Mouse (Mus musculus): Measurements from ENCODE around the gene Gm9918. TPM values are rescaled to one million over a fixed set of nuclear protein-coding genes. Genes with fewer than 3 reads are reported as not detected.

Gene Gm9918
- polyA plus RNA-seq, 1 experiment from 2014 or later = not detected

- Histone ChIP-seq H3K4me2 (ENCODE audit: low read depth, low read length) (peak overlapping the region; percentile 88; the same call in 1 of the 2 replicates), H3K36me3 (ENCODE audit: control insufficient read depth, insufficient read depth, low read length) (peaks cover 10% of the 10 kb centered on the region; the same call in 1 of the 2 replicates), H3K27ac (ENCODE audit: low read depth, low read length) (no peak overlapping the region), H3K9ac (replicated peaks; ENCODE audit: low read depth, low read length) (no peak overlapping the region), H3K4me3 (ENCODE audit: low read depth, low read length) (peak overlapping the region; percentile 73; the same call in 1 of the 2 replicates), H3K4me1 (ENCODE audit: control insufficient read depth, insufficient read depth, low read length) (peaks cover 9% of the 10 kb centered on the region), H3K27me3 (ENCODE audit: control insufficient read depth, insufficient read depth, low read length) (no peaks in the 10 kb centered on the region), H3K9me3 (ENCODE audit: control insufficient read depth, low read length) (no peaks in the 10 kb centered on the region)
- no peak for ATAC-seq (ENCODE audit: low read depth)
- 96% methylated on average over 19 of the region's 19 CpGs for WGBS
These were observed 10.3 kb downstream of the Gm9918 start for GRCm38 (mm10) chr15:102280623-102281022.

GRCm38 (mm10) chr15:102282463-102283292, 12.3 kb downstream of the Gm9918 start:
- Histone ChIP-seq H3K27me3 (ENCODE audit: control insufficient read depth, insufficient read depth, low read length) (no peaks in the 10 kb centered on the region), H3K9me3 (ENCODE audit: control insufficient read depth, low read length) (no peaks in the 10 kb centered on the region), H3K9ac (replicated peaks; ENCODE audit: low read depth, low read length) (no peak overlapping the region), H3K36me3 (ENCODE audit: control insufficient read depth, insufficient read depth, low read length) (peaks cover 10% of the 10 kb centered on the region; the same call in 1 of the 2 replicates), H3K4me3 (ENCODE audit: low read depth, low read length) (no peak overlapping the region), H3K27ac (ENCODE audit: low read depth, low read length) (no peak overlapping the region), H3K4me1 (ENCODE audit: control insufficient read depth, insufficient read depth, low read length) (peaks cover 9% of the 10 kb centered on the region), H3K4me2 (ENCODE audit: low read depth, low read length) (no peak overlapping the region)
- no peak for ATAC-seq (ENCODE audit: low read depth)
- 92% methylated on average over 8 of the region's 8 CpGs for WGBS

- Histone ChIP-seq H3K36me3 (ENCODE audit: control insufficient read depth, insufficient read depth, low read length) (peaks cover 10% of the 10 kb centered on the region; the same call in 1 of the 2 replicates), H3K4me2 (ENCODE audit: low read depth, low read length) (no peak overlapping the region), H3K27me3 (ENCODE audit: control insufficient read depth, insufficient read depth, low read length) (no peaks in the 10 kb centered on the region), H3K9ac (replicated peaks; ENCODE audit: low read depth, low read length) (no peak overlapping the region), H3K4me3 (ENCODE audit: low read depth, low read length) (no peak overlapping the region), H3K9me3 (ENCODE audit: control insufficient read depth, low read length) (no peaks in the 10 kb centered on the region), H3K27ac (ENCODE audit: low read depth, low read length) (no peak overlapping the region), H3K4me1 (ENCODE audit: control insufficient read depth, insufficient read depth, low read length) (peaks cover 9% of the 10 kb centered on the region)
- WGBS = 71% methylated on average over 3 of the region's 3 CpGs
- no peak for ATAC-seq (ENCODE audit: low read depth)
These were observed 13.3 kb downstream of the Gm9918 start for GRCm38 (mm10) chr15:102283648-102284047.

GRCm38 (mm10) chr15:102287395-102287794, 17.0 kb downstream of the Gm9918 start:
- Histone ChIP-seq H3K4me2 (ENCODE audit: low read depth, low read length) (no peak overlapping the region), H3K36me3 (ENCODE audit: control insufficient read depth, insufficient read depth, low read length) (no peaks in the 10 kb centered on the region), H3K4me3 (ENCODE audit: low read depth, low read length) (no peak overlapping the region), H3K9me3 (ENCODE audit: control insufficient read depth, low read length) (no peaks in the 10 kb centered on the region), H3K27ac (ENCODE audit: low read depth, low read length) (no peak overlapping the region), H3K9ac (replicated peaks; ENCODE audit: low read depth, low read length) (no peak overlapping the region), H3K27me3 (ENCODE audit: control insufficient read depth, insufficient read depth, low read length) (no peaks in the 10 kb centered on the region), H3K4me1 (ENCODE audit: control insufficient read depth, insufficient read depth, low read length) (no peaks in the 10 kb centered on the region)
- ATAC-seq (ENCODE audit: low read depth) = no peak

GRCm38 (mm10) chr15:102295633-102296367, 25.4 kb downstream of the Gm9918 start, which contains the start of gene Espl1:
Espl1 (plus strand) TSS chr15:102296266.
- H3K27me3 ChIP-seq (ENCODE audit: control insufficient read depth, insufficient read depth, low read length) = no peaks in the 10 kb centered on the region
- H3K9me3 ChIP-seq (ENCODE audit: control insufficient read depth, low read length) = no peaks in the 10 kb centered on the region
- WGBS = 6% methylated on average over 25 of the region's 25 CpGs
- H3K4me1 ChIP-seq (ENCODE audit: control insufficient read depth, insufficient read depth, low read length) = peaks cover 8% of the 10 kb centered on the region
- peak within 1 kb of the TSS; percentile 18 for H3K27ac ChIP-seq (ENCODE audit: low read depth, low read length)
- peak; percentile 98 for ATAC-seq (ENCODE audit: low read depth)
- H3K4me3 ChIP-seq (ENCODE audit: low read depth, low read length) = peak within 1 kb of the TSS; percentile 45
- peak within 1 kb of the TSS; percentile 92 for H3K4me2 ChIP-seq (ENCODE audit: low read depth, low read length)
- peak within 1 kb of the TSS; percentile 16 for H3K9ac ChIP-seq (replicated peaks; ENCODE audit: low read depth, low read length)
- H3K36me3 ChIP-seq (ENCODE audit: control insufficient read depth, insufficient read depth, low read length) = no peaks in the 10 kb centered on the region

GRCm38 (mm10) chr15:102296368-102297006, 26.1 kb downstream of the Gm9918 start:
- peak overlapping the region; percentile 92 for H3K4me2 ChIP-seq (ENCODE audit: low read depth, low read length)
- no peaks in the 10 kb centered on the region for H3K36me3 ChIP-seq (ENCODE audit: control insufficient read depth, insufficient read depth, low read length)
- no peaks in the 10 kb centered on the region for H3K27me3 ChIP-seq (ENCODE audit: control insufficient read depth, insufficient read depth, low read length)
- no peaks in the 10 kb centered on the region for H3K9me3 ChIP-seq (ENCODE audit: control insufficient read depth, low read length)
- WGBS = 5% methylated on average over 24 of the region's 24 CpGs
- peak overlapping the region; percentile 45 for H3K4me3 ChIP-seq (ENCODE audit: low read depth, low read length)
- peaks cover 8% of the 10 kb centered on the region for H3K4me1 ChIP-seq (ENCODE audit: control insufficient read depth, insufficient read depth, low read length)
- no peak overlapping the region for H3K27ac ChIP-seq (ENCODE audit: low read depth, low read length)
- ATAC-seq (ENCODE audit: low read depth) = peak; percentile 52; the same call in 1 of the 2 replicates
- H3K9ac ChIP-seq (replicated peaks; ENCODE audit: low read depth, low read length) = peak overlapping the region; percentile 16; the same call in 1 of the 2 replicates

- H3K4me3 ChIP-seq (ENCODE audit: low read depth, low read length) = no peak overlapping the region
- ATAC-seq (ENCODE audit: low read depth) = no peak
- no peak overlapping the region for H3K4me2 ChIP-seq (ENCODE audit: low read depth, low read length)
- H3K27ac ChIP-seq (ENCODE audit: low read depth, low read length) = no peak overlapping the region
- H3K9ac ChIP-seq (replicated peaks; ENCODE audit: low read depth, low read length) = no peak overlapping the region
- H3K36me3 ChIP-seq (ENCODE audit: control insufficient read depth, insufficient read depth, low read length) = no peaks in the 10 kb centered on the region
- H3K27me3 ChIP-seq (ENCODE audit: control insufficient read depth, insufficient read depth, low read length) = no peaks in the 10 kb centered on the region
- no peaks in the 10 kb centered on the region for H3K9me3 ChIP-seq (ENCODE audit: control insufficient read depth, low read length)
- H3K4me1 ChIP-seq (ENCODE audit: control insufficient read depth, insufficient read depth, low read length) = no peaks in the 10 kb centered on the region
- WGBS = 98% methylated on average over 6 of the region's 6 CpGs
These were observed 32.2 kb downstream of the Gm9918 start for GRCm38 (mm10) chr15:102302542-102302941.

GRCm38 (mm10) chr15:102308717-102309116, 38.4 kb downstream of the Gm9918 start:
- H3K9ac ChIP-seq (replicated peaks; ENCODE audit: low read depth, low read length) = no peak overlapping the region
- H3K27me3 ChIP-seq (ENCODE audit: control insufficient read depth, insufficient read depth, low read length) = no peaks in the 10 kb centered on the region
- no peak overlapping the region for H3K27ac ChIP-seq (ENCODE audit: low read depth, low read length)
- no peak overlapping the region for H3K4me2 ChIP-seq (ENCODE audit: low read depth, low read length)
- H3K36me3 ChIP-seq (ENCODE audit: control insufficient read depth, insufficient read depth, low read length) = no peaks in the 10 kb centered on the region
- H3K4me1 ChIP-seq (ENCODE audit: control insufficient read depth, insufficient read depth, low read length) = no peaks in the 10 kb centered on the region
- ATAC-seq (ENCODE audit: low read depth) = no peak
- no peaks in the 10 kb centered on the region for H3K9me3 ChIP-seq (ENCODE audit: control insufficient read depth, low read length)
- WGBS = 85% methylated on average over 9 of the region's 9 CpGs
- no peak overlapping the region for H3K4me3 ChIP-seq (ENCODE audit: low read depth, low read length)
